Mouse (Mus musculus) brown adipose tissue, adult 24 weeks (tissue): ENCODE results near the gene Mrps36. TPM values are rescaled to one million over a fixed set of nuclear protein-coding genes. Genes with fewer than 3 reads are reported as not detected.

Experiments used
- H3K27ac ChIP-seq: fragments of 200-500 bp; replicated peaks from 2 replicates; pipeline ENCODE4 v1.5.1; 2012; ENCODE audit warnings: low read depth, mild to moderate bottlenecking, low read length
- H3K4me1 ChIP-seq: fragments of 200-500 bp; 2 replicates; pipeline ENCODE4 v1.6.1; 2012; ENCODE audit warnings: low read length, mixed read lengths; ENCODE audit not compliant: control insufficient read depth, insufficient read depth, insufficient read length
- H3K4me3 ChIP-seq: fragments of 200-500 bp; 2 replicates; pipeline ENCODE4 v1.5.1; 2012; ENCODE audit warnings: low read depth, mild to moderate bottlenecking, low read length, moderate library complexity; ENCODE audit not compliant: insufficient read depth
- polyA plus RNA-seq: library from polyadenylated mRNA; stranded (reverse); fragments of >200 nt; gene quantifications from 2 replicates; pipeline ENCODE4 v1.2.4, GENCODE M21; 2012; ENCODE audit not compliant: missing spikeins, insufficient read depth, insufficient read length

The Mrps36 gene
- polyA plus RNA-seq, 1 experiment, result 913 TPM

GRCm38 (mm10) chr13:100721656-100722055 lies 22.8 kb downstream of the Mrps36 start:
- Histone ChIP-seq H3K27ac (no peak overlapping the region), H3K4me1 (peaks cover 5% of the 10 kb centered on the region; the same call in 1 of the 2 replicates), H3K4me3 (no peak overlapping the region)

- Histone ChIP-seq H3K27ac (no peak overlapping the region), H3K4me1 (no peaks in the 10 kb centered on the region), H3K4me3 (no peak overlapping the region)
Measured at GRCm38 (mm10) chr13:100715467-100715866, 29.0 kb downstream of the Mrps36 start.

- H3K4me1 ChIP-seq, result no peaks in the 10 kb centered on the region
Measured at GRCm38 (mm10) chr13:100706206-100706605, 38.3 kb downstream of the Mrps36 start.

GRCm38 (mm10) chr13:100703468-100703867 lies 41.0 kb downstream of the Mrps36 start:
- Histone ChIP-seq H3K4me1 (no peaks in the 10 kb centered on the region), H3K4me3 (no peak overlapping the region), H3K27ac (no peak overlapping the region)

More at GRCm38 (mm10) chr13:100706206-100706605, 38.3 kb downstream of the Mrps36 start:
- Histone ChIP-seq H3K4me3 (no peak overlapping the region), H3K27ac (no peak overlapping the region)

GRCm38 (mm10) chr13:100698866-100699265 lies 45.6 kb downstream of the Mrps36 start:
- no peaks in the 10 kb centered on the region for H3K4me1 ChIP-seq
- no peak overlapping the region for H3K4me3 ChIP-seq
- no peak overlapping the region for H3K27ac ChIP-seq

GRCm38 (mm10) chr13:100697541-100697940 lies 46.9 kb downstream of the Mrps36 start:
- no peaks in the 10 kb centered on the region for H3K4me1 ChIP-seq
- no peak overlapping the region for H3K27ac ChIP-seq
- H3K4me3 ChIP-seq, result no peak overlapping the region

- Histone ChIP-seq H3K27ac (no peak overlapping the region), H3K4me1 (no peaks in the 10 kb centered on the region), H3K4me3 (no peak overlapping the region)
Measured at GRCm38 (mm10) chr13:100687513-100687912, 56.9 kb downstream of the Mrps36 start.

Other genes starting within 250 kb of the Mrps36 start
- gene Ocln, start 191.9 kb downstream of the Mrps36 start, polyA plus RNA-seq, result not detected in 2 replicates
- 0.36 TPM in 1 of 2 replicates, not detected in the other for gene Marveld2, start 127.7 kb downstream of the Mrps36 start, polyA plus RNA-seq
- gene Ak6, start 93.7 kb downstream of the Mrps36 start, polyA plus RNA-seq, result 91.5 and 104 TPM in 2 replicates
- 13.5 and 19.4 TPM in 2 replicates for gene Rad17, start 93.6 kb downstream of the Mrps36 start, polyA plus RNA-seq
- not detected in 2 replicates for gene Taf9, start 93.1 kb downstream of the Mrps36 start, polyA plus RNA-seq
- gene Ccdc125, start 74.9 kb downstream of the Mrps36 start, polyA plus RNA-seq, result 7.9 and 12.7 TPM in 2 replicates
- gene Cdk7, start 13.7 kb downstream of the Mrps36 start, polyA plus RNA-seq, result 23.5 and 26.2 TPM in 2 replicates
- gene Cenph, start 31.2 kb upstream of the Mrps36 start, polyA plus RNA-seq, result not detected in 2 replicates
- gene Ccnb1, start 41.9 kb upstream of the Mrps36 start, polyA plus RNA-seq, result not detected in 2 replicates
- 16.9 and 29.9 TPM in 2 replicates for gene Slc30a5, start 88.8 kb upstream of the Mrps36 start, polyA plus RNA-seq